Mouse (Mus musculus) right cerebral cortex, adult 2 months (tissue): ENCODE measurements around the gene Gm38431.
"Not testable (repeated sequence)": the region's sequence is repeated elsewhere in the genome, so short reads cannot be mapped to it uniquely, and the experiment has no call there.

Experiments used
- DNase-seq, 2 experiments: peaks; one replicate each; pipeline ENCODE4 v3.0.0; 2021 to 2022; ENCODE audit warnings: low spot score in 2 of 2

Gene Gm38431

DNA sequence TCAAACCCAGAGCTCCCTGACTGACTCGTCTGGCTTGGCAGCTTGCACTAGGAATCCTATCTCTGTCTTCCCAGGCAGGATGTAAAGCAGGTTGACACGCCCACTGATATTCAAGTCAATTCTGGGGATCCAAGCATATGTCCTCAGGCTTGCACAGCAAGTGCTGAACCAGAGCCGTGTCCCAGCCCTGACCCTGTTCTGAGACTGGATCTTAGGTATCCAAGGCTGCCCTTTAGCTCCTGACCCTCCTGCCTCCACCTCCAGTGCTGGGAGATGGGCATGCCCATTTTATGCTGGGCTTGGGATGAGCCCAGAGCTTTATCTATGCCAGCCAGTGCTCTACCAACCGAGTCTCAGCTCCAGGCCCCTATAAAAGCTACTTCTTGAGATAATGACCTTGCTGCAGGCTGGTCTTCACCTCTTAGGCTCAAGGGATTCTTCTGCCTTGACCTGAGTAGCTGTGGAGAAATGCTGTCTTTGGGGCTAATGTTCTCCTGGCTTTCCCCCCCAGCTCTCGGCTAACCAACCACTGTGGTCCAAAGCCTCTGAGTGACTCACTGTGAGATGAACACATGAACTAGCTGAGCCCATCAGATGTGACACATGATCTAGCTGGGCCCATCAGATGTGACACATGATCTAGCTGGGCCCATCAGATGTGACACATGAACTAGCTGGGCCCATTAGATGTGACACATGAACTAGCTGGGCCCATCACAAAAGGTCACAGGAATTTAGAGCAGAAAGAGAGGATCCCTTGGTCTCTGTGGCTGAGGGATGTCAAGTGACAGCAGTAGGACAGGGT lies 14.2 kb upstream of the Gm38431 start:
- DNase-seq = peak in 1 of 2 experiments; percentile 23

DNA sequence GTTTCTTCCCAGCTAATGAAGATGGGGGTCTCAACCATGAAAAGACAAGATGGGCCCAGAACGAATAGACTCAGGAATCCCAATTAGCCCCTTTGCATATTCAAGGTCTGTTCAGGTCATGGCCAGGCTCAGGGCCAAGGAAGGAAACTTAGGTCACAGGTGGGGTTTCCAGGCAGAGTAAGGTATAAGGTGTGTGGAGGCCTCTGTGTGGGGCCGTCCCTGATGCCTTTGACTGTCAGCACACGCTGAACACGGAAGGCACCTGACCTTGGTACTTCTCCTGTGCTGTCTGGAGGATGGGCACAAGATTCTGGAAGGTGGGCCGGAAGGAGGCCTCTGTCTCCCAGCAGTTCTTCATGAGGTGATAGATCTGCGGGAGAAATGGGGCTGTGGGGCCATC lies 13.0 kb upstream of the Gm38431 start:
- DNase-seq = no peak

- DNase-seq = no peak
Measured at GRCm38 (mm10) chr9:21102076-21102475, 10.3 kb upstream of the Gm38431 start.

- DNase-seq = no peak
Measured at GRCm38 (mm10) chr9:21100447-21101161, 8.8 kb upstream of the Gm38431 start.

- peak; percentile 74 to 75 for DNase-seq
Measured at GRCm38 (mm10) chr9:21097793-21098192, 6.0 kb upstream of the Gm38431 start.

- no peak for DNase-seq
Measured at GRCm38 (mm10) chr9:21095958-21096357, 4.2 kb upstream of the Gm38431 start.

- no peak for DNase-seq
Measured at GRCm38 (mm10) chr9:21093423-21093822, 1.6 kb upstream of the Gm38431 start.

DNA sequence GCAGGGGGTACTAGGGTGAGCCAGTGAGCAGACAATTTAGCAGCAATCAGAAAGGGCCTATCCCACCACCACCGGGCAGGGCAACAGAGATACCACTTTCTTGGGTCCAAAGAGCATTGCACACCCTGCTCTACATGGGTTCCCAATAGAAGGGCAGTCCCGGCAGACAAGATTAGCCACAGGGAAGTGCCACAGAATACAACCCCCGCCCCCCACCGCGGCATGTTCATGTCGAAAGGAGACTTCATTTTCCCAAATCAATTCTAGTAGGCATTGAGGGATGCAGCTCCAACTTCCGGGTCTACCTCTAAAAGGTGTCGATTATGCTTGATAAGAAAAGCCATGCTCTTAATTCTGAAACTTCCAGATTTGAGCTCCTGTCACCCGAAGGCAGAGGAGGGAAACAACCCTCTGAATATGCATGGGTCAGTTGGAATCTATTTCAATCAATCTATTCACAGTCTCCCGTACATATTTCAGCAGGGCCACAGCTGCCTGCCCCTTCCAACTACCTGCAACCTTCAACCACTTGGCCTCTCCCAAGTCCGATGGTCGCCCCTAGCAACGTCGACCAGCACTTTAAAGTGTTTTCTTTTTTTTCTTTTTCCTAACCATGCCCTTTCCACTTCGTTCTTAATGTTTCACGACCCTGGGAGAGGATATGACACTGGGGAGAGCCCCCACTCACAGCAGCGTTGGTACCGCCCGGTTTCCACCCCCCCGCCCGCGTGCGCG lies 658 bp downstream of the Gm38431 start:
- peak in 1 of 2 experiments; percentile 20 for DNase-seq

- no peak for DNase-seq
Measured at GRCm38 (mm10) chr9:21090537-21090936, 1.3 kb downstream of the Gm38431 start.

- no peak for DNase-seq
Measured at GRCm38 (mm10) chr9:21083324-21083723, 8.5 kb downstream of the Gm38431 start.

DNA sequence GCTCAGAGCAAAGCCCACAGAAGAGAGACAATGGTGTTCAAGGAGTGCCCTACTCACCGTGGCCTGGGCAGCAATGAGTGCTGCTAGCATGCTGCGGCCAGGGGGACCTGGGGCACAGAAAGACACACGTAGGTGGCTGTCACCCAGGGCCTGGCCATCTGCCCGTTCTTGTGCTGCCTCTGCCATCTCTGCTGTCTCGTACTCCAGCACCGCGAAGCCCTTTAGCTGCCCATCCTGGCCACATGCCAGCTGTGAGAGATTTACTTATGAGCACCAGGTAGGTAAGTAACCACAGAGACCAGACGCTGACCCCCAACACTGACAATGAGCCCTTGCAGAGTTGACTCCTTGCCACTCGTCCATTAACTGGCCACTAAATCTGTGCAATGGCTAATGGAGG lies 10.7 kb downstream of the Gm38431 start:
- DNase-seq = no peak

GRCm38 (mm10) chr9:21075625-21076024 lies 16.2 kb downstream of the Gm38431 start:
- no peak for DNase-seq

GRCm38 (mm10) chr9:21074173-21074572 lies 17.6 kb downstream of the Gm38431 start:
- DNase-seq = no peak

- DNase-seq = peak; percentile 93 to 95
Measured at GRCm38 (mm10) chr9:21073044-21073840, 18.6 kb downstream of the Gm38431 start, which contains the start of the genes Gm49373 and Fdx1l. Gene Gm49373, minus strand, starts transcription at chr9:21073096. Gene Fdx1l, minus strand, starts transcription at chr9:21073614.

DNA sequence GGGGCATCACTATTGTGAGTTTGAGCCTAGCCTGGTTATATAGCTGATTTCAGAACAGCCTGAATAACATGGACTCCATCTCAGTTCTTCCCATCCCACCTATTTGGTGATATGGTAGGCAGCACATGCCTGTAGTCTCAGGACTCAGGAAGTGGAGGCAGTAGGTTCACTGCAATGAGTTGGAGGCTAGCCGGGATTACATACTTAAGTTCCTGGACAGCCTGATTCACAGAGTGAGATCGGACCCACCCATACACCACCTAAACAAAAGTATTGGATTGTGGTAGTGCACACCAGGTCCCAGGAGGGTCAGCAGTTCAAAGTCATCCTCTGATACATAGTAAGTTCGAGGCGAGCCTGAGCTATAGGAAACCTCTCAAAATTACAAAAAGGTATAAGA lies 19.2 kb downstream of the Gm38431 start:
- peak in 1 of 2 experiments; percentile 35 for DNase-seq

DNA sequence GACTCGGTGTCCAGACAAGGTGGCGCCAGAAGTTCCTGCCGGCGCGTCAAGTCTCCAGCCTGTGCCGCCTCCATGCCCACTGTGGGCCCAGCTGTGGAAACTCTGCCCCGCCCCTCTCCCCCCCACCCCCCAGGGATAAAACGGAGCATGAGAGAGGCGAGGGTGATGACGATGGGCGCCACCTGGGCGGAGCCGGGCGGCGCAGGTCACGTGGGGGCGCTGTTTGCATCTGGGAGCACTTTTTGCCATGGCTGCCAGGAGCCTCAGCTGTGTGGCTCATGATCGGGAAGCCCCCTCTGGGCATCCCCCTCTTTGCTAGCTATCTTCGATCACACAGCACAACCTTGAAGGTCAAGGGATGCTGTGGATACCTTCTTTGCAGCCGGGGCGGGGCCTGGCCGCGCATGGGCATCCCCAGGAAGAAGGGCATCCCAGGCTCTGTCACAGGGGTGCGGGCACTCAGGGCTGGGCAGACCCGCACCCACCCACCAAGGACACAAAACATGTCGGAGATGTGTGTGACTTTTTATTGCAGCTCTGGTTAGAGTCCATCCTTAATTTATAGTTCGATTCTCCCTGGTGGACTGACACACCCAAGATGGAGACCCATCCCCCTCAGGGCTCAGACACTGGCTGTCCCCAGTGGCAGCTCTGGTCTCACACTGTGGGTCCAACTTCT lies 24.7 kb downstream of the Gm38431 start, which contains the start of gene Zglp1:
TSS of gene Zglp1 (minus strand) at position 88 of the 679 bp plus-strand sequence.
- no peak for DNase-seq

- DNase-seq = peak; percentile 76 to 79
Measured at GRCm38 (mm10) chr9:21062928-21063327, 28.9 kb downstream of the Gm38431 start.

- DNase-seq = no peak
Measured at GRCm38 (mm10) chr9:21051578-21051977, 40.2 kb downstream of the Gm38431 start.

DNA sequence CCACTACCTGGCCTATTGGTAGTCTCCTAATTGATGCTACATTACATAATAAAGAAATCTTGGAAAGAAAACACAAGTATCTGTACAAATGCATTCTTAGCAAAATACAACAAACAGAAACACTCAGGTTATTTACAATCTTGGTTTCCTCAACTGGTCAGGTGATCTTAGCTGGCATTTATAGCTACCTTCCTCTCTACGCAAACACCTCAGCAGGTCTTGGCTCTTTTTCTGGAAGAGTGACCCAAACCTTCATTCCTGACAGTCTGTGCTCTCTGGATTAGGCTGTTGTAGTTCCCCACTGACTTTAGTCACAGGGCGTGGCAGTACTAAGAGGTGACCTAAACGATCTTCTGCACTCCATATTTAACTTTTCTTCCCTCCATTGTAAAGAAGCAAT lies 46.6 kb downstream of the Gm38431 start:
- DNase-seq = no peak

- DNase-seq = not testable (repeated sequence)
Measured at GRCm38 (mm10) chr9:21044785-21045184, 47.0 kb downstream of the Gm38431 start.

- DNase-seq = no peak
Measured at GRCm38 (mm10) chr9:21043563-21043962, 48.2 kb downstream of the Gm38431 start.
